Mouse (Mus musculus): ENCODE results near the gene Glod4.

The Glod4 gene

DNA sequence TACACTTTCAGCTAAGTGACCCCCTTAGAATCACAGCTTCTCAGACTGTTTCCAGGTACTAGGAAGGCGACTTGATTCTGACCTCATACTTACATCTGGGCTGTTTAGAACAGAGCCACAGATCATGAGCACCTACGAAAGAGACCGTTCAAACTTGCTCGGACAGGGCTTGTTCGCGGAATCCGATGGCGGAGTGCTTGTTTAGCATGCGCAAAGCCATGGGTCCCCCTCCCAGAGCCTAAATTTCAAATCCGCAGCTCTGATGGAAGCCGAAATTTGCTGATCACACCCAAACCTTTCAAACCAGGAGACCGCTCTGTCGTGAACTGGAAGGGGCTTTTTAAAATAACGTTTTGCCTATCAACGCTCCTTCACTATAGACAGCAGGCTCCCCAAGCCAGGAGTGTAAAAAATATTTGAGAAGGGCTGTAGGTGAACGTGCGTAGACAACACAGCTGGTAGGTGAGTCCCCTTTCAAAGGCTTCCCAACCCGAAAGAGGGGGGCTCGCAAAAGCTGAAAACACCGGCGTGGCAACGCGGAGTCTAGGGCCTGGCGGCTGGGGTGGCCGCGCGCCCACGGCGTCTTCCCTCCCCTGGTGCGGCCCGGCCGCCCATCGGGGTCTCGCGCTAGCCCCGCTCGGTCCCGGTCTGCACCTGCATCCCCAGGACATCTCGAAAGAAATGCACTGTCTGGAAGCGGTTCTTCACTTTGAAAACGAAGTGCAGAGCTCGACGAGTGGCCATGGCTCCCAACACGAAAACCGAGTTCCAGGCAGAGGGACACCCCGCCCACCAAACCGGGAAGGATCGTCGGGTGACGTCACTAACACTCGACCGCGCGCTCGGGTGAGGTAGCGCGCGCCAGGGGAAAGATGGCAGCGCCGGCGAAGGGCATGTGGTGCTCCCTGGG is at the start of gene Glod4, which contains the start of gene Mrm3:
Gene Glod4, minus strand, starts transcription at position 825 of the 910 bp plus-strand sequence.
Gene Mrm3, plus strand, starts transcription at position 815 of the 910 bp plus-strand sequence.
- DNase-seq (ENCODE audit: low spot score), result peak; percentile 96

DNA sequence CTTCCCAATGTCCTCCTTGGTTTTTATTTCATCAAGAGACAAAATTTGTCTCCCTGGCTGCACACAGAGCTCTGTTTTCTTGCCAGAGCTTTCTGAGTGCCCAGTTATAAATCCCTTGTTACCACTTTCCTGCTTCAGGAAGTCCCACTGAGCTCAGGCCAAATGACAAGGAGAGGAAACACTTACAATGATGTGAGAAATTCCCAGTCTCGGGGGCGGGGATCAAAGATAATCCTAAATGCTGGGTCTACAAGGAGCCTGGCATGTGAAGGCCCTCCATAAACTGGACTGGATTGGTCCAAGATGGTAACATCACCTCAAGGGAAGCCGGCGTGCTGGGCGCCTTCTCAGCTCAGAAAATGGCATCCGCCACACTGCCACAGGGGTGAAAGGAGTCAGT is 49.3 kb upstream of the Glod4 start:
- DNase-seq (ENCODE audit: low spot score), result no peak

DNA sequence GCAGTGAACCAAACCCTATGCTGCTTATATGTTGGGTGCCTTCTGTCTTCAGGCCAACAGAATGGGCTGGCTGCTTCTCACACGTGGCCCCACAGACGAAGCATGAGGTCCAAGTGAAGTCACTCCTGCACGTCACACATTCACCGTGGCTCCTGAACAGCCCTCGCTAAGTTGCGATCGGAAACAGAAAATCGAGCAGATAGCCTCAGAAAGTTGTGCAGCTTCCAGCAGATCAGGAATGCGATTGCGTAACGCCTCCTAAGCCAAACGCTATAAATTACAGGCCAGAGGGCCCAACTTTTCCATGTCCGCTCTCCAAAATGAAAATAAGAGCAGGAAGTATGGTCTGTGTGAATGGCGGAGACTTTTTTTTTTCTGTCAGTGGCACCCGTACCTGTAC is 48.9 kb upstream of the Glod4 start:
- DNase-seq (ENCODE audit: low spot score), result no peak

DNA sequence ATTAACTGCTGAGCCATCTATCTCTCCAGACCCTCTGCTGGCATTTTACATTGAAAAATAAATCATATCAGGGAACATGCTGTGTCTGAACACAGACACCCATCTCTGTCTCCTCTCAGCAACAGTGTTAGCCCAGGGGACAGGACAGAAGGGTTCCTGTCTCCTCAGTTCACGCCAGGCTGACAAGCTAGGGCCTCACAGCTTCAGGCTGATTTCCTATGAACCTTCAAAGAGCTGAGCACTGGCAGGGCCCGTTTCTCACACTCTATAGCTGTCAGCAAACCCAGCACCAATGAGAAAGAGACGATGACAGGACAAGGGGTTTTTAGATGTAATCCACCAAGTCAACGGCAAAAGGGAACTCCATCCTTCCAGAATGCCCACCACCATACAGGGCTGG is 48.4 kb upstream of the Glod4 start:
- DNase-seq (ENCODE audit: low spot score), result no peak

DNA sequence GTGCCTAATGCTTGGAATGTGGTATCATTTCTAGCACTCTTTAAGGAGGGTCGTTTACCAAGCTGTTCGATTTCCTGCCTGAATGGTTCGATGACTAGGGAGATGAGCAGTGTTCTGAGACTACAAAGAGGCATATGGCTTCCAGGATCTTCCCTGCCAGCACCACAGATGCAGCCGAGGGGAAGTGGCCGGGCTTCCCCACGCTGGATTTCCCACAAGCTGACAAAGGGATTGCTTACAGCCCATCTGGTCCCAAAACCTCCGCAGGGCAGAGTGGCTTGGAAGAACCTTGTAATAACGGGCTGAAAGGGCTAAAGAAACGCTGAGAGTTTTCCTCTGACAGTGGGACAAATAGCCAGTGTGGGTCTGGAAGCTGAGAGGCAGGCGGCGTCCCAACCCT is 46.8 kb upstream of the Glod4 start:
- DNase-seq (ENCODE audit: low spot score), result peak; percentile 65

DNA sequence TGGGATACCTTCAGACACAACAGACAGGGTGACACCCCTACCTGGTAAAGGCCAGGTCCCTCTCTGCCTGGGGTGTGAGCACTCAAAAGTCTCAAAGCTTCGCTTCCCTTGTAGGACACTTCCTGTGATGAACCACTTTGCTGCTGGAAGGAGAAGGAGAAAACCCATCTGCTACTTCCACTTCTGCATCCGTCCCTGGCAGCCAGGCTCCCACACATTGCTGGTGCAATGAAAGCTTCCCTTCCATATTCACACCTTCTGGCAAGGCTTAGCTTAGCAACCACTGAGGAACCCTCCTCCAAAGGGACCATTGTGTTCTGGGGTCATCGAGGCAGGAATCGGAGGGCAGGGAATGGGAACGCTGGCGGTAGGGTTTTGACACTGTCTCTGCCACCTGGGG is 45.1 kb upstream of the Glod4 start:
- DNase-seq (ENCODE audit: low spot score), result no peak

DNA sequence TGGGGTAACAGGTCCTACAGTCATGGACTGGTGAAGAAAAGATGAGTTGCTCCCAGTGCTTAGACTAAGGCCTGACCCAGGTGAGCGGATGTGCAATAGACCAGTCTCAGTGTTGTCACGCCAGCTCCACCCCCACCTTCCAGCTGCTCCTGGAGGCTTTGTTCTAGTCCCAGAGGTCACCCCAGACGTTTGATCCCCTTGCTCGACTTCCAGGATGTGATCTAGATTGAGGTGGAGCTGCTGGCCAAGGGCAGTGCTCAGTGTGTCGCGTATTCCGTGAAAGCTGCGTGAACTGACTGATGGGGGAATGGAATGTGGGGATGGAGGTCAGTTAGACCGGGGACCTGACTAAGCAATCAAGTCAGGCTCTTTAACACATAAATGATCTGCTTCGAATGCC is 43.8 kb upstream of the Glod4 start:
- no peak for DNase-seq (ENCODE audit: low spot score)

DNA sequence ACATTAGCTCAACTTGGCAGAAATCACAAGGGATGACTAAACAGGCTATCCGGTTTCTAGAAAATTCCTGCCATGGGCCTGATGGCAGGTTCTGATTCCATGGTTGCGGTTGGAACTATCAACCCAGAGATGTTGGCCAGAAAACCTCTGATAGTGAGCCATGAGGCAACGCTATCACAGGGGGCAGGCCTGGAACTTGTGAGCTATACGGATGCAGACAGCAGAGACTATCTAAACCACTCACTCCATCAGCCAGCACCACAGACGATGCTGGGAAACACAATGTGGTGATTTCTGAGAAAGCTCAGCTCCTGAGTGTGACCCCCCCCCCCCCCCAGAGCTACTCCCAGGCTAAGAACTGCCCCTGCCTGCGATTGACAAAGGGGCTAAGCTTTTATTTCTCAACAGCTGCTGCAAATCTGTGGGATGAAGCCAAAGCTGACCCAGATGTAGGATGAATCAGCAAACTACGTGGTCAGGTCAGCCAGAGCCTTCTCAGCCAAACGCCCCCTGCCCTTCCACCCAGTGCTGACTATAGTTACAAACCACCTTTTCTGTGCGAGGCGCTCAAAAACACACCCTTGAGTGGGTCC is 43.1 kb upstream of the Glod4 start:
- DNase-seq (ENCODE audit: low spot score), result no peak

DNA sequence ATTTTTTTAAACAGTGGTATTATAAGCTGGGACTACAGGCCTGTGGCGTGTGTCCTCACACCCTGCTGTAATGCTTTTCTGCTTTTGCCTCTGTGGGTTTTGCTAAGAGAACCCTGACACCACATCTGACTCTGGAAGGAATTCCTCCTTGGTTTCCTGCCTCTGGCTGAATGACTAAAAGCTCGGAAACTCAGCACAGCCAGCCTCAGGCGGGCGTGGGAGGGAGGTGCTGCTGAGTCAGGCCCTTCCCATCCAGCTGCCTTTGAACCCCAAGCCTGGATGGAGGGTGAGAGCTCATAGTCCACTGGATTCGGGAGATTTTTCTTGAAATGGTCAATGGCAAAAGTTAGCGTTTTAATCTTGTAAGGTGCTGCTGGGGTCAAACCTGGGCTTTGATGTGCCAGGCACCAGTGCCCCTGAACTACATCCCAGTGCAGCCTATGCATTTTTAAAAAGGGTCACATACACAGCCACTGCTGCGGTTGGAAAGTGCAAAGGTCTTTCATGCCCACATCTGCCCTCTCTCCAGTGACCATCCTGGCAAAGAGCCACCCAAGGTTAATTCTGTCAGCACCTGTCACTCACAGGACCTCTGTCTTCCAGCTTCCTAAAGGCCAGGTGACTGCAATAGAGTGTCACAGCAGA is 42.0 kb upstream of the Glod4 start:
- no peak for DNase-seq (ENCODE audit: low spot score)

DNA sequence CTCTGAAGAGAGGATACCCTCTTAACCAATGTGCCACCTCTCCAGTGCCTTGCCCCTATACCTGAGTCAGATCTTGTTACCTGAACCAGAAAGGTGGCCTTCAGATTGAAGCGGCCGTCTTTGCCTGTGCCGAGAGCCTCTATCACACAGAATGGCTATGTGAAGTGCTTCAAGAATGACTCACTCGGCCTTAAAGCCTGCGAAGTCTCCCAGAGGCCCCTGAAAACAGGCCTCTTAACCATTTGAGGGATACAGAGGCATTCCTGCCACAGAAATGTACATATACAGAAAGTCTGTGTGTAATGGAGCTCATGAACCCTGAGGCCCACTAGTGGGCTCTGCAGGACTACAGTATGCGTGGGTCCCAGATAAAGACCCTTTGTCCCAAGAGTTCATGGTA is 40.3 kb upstream of the Glod4 start:
- no peak for DNase-seq (ENCODE audit: low spot score)

DNA sequence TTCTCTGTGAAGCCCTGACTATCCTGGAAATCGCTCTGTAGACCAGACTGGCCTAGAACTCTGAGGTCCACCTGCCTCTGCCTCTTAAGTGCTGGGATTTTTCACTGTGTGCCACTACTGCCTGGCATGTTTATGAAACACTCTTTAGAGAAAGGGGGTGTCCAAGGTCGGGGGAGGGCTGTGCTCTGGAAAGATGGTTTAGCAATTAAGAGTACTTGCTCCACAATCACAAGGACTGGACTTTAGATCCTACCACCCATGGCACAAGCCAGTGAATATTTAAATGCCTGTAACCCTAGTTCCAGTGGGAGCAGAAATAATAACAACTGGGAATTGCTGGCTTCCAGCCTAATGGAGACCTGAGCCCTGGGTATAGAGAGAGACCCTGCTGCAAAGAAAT is 36.4 kb upstream of the Glod4 start:
- no peak for DNase-seq (ENCODE audit: low spot score)

DNA sequence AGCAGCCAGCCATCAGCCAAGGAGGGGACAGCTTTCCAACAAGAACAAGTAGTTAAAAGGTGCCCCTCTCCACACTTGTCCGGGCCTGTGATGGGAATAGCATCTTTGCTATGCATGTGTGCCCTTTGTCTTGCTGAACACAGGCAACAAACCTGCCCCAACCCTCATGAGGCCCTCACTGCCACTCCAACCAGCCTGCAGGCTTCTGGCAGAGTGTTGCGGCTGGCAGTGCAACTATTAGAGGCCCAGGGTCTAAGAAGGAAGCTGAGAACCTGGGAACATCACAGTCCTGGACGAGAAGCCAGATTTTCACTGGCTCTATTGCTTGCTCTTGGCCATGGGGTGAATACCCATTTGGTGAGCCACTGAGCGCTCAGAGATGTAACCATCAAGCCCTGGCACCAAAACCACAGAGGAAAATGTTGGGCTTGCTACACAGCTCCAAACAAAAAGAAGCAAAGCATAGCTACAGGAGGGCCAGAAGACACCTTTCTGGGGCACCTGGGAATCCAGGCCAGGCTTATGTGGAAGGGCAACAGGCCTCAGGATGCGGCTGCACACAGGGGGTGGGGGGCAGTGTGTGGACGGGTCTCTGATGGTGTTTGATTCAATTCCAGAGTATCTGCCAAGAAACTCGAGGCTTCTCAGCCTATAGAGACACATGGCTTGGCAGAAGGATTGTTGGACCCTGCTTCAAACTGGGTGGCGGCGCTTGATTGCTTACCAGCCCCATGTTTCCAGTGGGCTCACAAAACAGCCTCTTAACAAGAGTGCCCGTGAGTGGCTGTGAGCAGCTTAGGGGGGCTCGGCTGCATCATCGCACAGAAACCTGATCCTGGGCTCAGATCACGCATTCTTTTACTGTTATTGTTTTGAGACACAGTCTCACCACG is 35.7 kb upstream of the Glod4 start:
- no peak for DNase-seq (ENCODE audit: low spot score)

DNA sequence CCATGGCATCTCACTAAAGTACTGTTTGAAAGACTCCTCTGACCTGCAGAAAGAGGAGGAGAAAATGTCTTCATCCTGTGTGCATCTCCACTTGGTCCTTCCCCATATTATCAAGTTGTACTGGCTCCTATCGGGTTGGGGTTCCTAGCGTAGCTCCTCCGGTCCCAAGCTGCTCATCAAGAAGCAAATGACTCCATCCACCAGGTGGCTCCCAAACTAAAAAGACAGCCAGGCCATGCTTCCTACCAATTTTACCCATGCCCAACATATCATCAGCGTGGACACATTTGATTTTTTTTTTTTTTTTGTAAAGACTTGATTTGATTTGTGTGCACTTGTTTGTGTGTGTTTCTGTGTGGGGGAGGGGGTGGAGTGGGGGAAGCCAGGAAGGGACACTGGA is 28.9 kb upstream of the Glod4 start:
- no peak for DNase-seq (ENCODE audit: low spot score)

DNA sequence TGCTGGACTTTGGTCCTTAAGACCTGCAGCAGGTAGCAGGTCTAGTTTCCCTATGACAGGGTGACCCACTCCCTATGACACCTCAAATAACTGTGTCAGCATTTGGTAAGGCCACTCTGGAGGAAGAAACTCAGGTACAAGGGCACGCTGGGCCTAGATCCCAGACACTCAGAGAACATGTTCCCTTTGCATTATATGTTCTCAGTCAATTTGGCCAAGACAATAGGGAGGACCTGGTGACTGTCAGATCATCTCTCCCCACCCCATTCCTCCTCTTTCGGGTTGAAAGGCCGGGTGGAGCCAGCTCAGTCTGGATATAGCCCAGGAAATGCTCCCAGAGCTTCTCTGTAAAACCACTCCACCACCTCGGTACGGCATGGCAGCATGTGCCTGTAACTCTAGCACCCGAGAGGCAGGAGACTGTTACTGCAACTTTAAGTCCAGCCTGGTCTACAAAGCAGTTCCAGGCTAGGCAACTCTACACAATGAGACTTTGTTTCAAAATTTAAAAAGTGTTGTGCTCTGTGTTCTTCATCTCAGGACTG is 25.1 kb upstream of the Glod4 start:
- no peak for DNase-seq (ENCODE audit: low spot score)

DNA sequence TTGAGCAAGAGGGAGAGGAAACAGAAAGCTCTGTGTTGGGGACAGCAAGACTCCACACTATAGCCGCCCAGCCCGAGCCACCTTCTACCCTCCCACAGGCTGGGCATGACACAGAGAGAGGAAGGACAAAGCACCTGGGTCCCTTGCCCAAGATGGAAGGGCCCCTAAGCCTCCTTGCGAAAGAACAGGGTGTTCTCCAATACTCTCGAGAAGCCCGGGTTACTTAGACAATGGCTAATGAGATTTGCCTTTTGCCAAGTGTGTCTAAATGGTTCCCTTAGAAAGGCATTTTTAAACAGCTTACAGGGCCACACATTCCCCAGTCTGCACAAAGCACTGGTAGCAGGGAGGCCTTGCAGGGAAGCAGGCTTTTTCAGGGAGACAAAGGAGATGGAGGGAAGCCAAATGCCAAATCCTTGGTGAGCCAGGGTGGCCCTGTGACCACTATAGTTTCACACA is 24.5 kb upstream of the Glod4 start:
- DNase-seq (ENCODE audit: low spot score), result no peak

DNA sequence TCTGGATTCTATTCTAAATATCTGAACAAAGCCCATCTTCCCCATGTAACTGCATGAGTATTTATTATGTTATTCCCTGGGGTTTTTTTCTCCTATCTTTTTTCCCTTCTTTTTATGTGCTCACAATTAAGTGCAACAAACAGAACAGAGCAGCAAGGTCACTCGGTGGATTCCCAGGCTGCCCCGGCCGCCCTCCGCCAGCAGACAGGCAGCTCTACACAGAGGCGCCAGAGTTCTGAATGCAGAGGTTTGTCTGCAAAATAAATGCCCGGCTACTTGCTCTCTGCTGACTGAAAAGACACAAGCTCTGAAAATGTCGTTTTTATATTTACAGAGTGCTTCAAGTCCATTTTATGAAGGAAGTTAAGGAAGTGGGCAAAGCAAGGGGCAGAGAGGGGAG is 24.0 kb upstream of the Glod4 start:
- no peak for DNase-seq (ENCODE audit: low spot score)

DNA sequence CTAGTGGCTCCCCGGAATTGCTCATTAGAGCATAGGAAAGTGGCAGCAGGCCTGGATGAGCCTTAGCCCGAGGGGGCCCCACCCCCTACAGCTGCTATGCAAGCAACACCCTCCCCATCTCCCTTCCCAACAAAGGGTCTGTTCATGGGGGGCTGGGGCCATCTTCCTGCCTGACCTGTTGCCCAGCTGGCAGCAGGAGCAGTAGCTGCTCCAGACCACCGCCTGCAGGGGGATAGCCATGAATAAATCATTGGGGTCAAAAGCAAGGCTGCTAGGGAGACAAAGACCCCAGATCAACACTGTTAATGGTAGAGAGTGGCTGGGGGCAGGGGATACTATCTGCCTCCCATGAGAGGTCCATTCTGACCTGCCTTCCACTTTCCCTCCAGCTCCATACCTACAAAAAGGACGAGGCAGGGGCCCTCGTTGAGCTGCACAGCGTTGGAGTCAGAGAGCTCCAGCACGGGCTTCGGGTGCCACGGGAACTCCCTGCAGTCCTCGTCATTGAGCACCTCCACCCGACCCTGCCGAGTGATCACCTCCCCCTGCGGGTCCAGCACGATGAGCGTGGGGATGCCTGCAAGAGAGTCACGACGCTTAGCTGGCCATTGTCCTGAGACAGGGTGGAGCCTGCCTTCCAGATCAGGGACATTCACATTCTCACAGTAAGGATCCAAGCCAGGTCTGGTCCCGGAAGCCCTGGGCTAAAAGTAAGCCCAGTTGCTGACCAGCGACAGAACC is 19.3 kb upstream of the Glod4 start:
- peak; percentile 72 for DNase-seq (ENCODE audit: low spot score)

DNA sequence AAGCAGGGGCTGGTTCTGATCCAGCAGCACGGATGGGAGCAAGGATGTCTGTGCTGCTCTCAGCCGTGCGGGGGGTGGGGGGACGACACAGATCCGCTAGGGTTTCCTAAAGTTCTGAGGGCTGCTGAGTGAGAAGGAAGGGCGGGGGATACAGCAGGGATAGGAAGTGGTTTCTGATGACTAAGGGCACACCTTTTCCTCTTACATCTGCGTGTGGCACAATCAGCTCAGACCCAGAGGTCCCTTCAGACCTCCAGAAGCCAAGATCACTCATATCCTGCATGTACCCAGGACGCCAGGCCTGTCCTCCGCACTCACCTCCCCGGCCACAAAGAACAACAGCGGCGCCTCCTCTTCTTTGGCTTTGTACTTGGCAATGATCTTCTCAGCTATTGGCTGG is 17.7 kb upstream of the Glod4 start:
- no peak for DNase-seq (ENCODE audit: low spot score)

DNA sequence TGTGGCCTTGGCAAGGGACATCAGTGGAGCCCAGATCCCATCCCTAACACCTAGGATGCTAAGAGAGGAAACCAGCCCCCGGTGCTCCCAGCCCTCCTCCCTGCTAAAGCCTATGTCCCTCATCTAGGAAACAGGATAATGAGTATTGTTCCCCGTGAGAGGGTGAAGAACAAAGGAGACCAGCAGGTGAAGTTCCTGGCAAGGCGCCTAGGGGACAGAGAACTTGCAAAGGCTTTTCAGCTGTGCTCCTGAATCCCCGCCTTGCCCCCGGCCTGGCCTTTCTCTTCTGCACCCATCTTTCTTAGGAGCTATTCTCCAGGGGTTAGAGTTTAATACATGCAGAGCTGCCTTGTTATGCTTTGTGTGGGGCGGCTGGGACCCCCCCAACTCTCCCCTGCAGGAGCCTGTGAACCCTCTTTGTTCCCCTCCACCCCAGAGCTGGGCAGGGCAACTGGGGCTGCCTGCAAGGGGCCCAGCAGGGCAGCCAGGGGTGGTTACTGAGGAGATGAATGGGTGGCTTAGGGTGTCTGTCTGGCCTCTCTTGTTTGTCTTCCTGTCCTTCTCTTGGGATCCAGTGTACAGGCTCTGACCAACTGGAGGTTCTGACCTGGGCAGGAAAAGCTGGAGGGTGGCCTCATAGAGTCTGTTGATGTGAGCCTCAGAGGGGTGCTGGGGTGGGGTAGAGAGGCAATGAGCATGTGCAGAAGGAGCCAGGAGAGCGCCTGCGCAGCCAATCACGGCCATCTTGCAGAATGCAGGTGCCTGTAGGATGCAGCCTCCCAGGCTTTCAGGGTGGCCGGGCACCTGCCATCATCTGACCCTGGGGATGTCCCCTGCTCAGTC is 16.9 kb upstream of the Glod4 start:
- no peak for DNase-seq (ENCODE audit: low spot score)

DNA sequence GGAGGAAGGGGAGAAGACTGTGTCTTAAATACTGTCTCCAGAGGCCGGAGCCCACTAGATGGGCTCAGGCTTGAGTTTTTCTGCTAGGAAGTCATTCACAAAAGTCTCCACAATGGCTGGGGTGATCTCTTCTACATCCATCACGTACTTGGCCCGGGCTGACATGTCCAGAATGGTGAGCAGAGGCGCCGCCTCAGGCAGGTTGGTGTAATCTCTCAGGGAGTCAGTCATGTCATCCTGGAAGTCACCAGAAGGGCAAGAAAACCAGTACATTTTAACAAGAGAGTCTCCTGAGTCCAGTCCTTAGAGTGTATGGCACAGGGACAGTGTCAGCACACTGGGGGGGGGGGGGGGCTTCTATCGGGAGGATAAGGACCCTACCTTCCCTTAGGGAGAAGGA is 15.0 kb upstream of the Glod4 start:
- no peak for DNase-seq (ENCODE audit: low spot score)

Measured in embryo, embryonic 10.5 days (tissue).